Mouse (Mus musculus) stomach, embryonic 15.5 days (tissue): Measurements from ENCODE around the gene Bmpr1a. TPM values are rescaled to one million over a fixed set of nuclear protein-coding genes. Genes with fewer than 3 reads are reported as not detected.

Source experiments
- ATAC-seq: fragments of 200-750 bp; cut with Nextera tagmentation; 2 replicates; pipeline ENCODE4 v1.8.0; 2017; ENCODE audit warnings: low read depth, moderate number of reproducible peaks, moderate TSS enrichment; ENCODE audit not compliant: insufficient read depth, low FRiP score
- H3K27ac ChIP-seq: fragments of 300-500 bp; sonication (generic); 2 replicates; pipeline ENCODE4 v1.5.1; 2015; ENCODE audit warnings: mild to moderate bottlenecking, inconsistent platforms
- H3K27me3 ChIP-seq: fragments of 300-500 bp; sonication (generic); replicated peaks from 2 replicates; pipeline ENCODE4 v1.6.1; 2015; ENCODE audit warnings: inconsistent platforms
- H3K36me3 ChIP-seq: fragments of 300-500 bp; sonication (generic); 2 replicates; pipeline ENCODE4 v1.6.1; 2015; ENCODE audit warnings: inconsistent platforms
- H3K4me1 ChIP-seq: fragments of 300-500 bp; sonication (generic); 2 replicates; pipeline ENCODE4 v1.6.1; 2015; ENCODE audit warnings: inconsistent platforms
- H3K4me2 ChIP-seq: fragments of 300-500 bp; sonication (generic); 2 replicates; pipeline ENCODE4 v1.6.1; 2015; ENCODE audit warnings: mild to moderate bottlenecking, inconsistent platforms
- H3K4me3 ChIP-seq: fragments of 300-500 bp; sonication (generic); replicated peaks from 2 replicates; pipeline ENCODE4 v1.5.1; 2015; ENCODE audit warnings: inconsistent platforms
- H3K9ac ChIP-seq: fragments of 300-500 bp; sonication (generic); 2 replicates; pipeline ENCODE4 v1.6.1; 2015; ENCODE audit warnings: inconsistent platforms
- H3K9me3 ChIP-seq: fragments of 300-500 bp; sonication (generic); 2 replicates; pipeline ENCODE4 v1.6.1; 2016; ENCODE audit warnings: inconsistent platforms
- WGBS: fragments of 180-500 bp; shearing (Covaris S2); methylation state at CpG from one replicate; pipeline ENCODE4 v1.1.7; 2015; 5-methylcytosine and 5-hydroxymethylcytosine counted together
- polyA plus RNA-seq: library from polyadenylated mRNA; unstranded; fragments of >200 nt; fragmentation: Nextera tagmentation; extraction: Ambion mirVana; gene quantifications from 2 replicates; pipeline ENCODE4 v1.2.1, GENCODE M21; 2015

The Bmpr1a gene
- polyA plus RNA-seq, 1 experiment from 2014 or later, result 47.1 TPM

- Histone ChIP-seq H3K36me3 (no peaks in the 10 kb centered on the region), H3K9ac (no peak overlapping the region), H3K27ac (peak overlapping the region; percentile 32; the same call in 1 of the 2 replicates), H3K27me3 (no peaks in the 10 kb centered on the region), H3K4me1 (peaks cover 16% of the 10 kb centered on the region), H3K4me2 (no peak overlapping the region), H3K9me3 (no peaks in the 10 kb centered on the region), H3K4me3 (no peak overlapping the region)
- ATAC-seq, result no peak
- WGBS, result 77% methylated on average over 5 of the region's 5 CpGs
These were observed 1.2 kb upstream of the Bmpr1a start for GRCm38 (mm10) chr14:34504377-34504776.

GRCm38 (mm10) chr14:34503759-34504158 is 618 bp upstream of the Bmpr1a start:
- no peaks in the 10 kb centered on the region for H3K36me3 ChIP-seq
- no peak for ATAC-seq
- peak overlapping the region; percentile 64; the same call in 1 of the 2 replicates for H3K4me2 ChIP-seq
- H3K27ac ChIP-seq, result peak overlapping the region; percentile 32; the same call in 1 of the 2 replicates
- H3K9ac ChIP-seq, result no peak overlapping the region
- H3K27me3 ChIP-seq, result no peaks in the 10 kb centered on the region
- H3K4me1 ChIP-seq, result peaks cover 13% of the 10 kb centered on the region
- no peak overlapping the region for H3K4me3 ChIP-seq
- 53% methylated on average over 6 of the region's 6 CpGs for WGBS
- no peaks in the 10 kb centered on the region for H3K9me3 ChIP-seq

- no peaks in the 10 kb centered on the region for H3K36me3 ChIP-seq
- H3K27ac ChIP-seq, result peak overlapping the region; percentile 97
- peak overlapping the region; percentile 64 for H3K4me2 ChIP-seq
- H3K9ac ChIP-seq, result peak overlapping the region; percentile 98
- no peaks in the 10 kb centered on the region for H3K27me3 ChIP-seq
- ATAC-seq, result peak; percentile 91
- peak overlapping the region; percentile 92 for H3K4me3 ChIP-seq
- WGBS, result under 1% methylated on average over 82 of the region's 115 CpGs
- H3K4me1 ChIP-seq, result peaks cover 6% of the 10 kb centered on the region; the same call in 1 of the 2 replicates
- H3K9me3 ChIP-seq, result no peaks in the 10 kb centered on the region
These were observed 441 bp downstream of the Bmpr1a start for GRCm38 (mm10) chr14:34502475-34503324.

- Histone ChIP-seq H3K36me3 (no peaks in the 10 kb centered on the region), H3K9me3 (no peaks in the 10 kb centered on the region), H3K4me3 (peak overlapping the region; percentile 92), H3K27ac (peak overlapping the region; percentile 97), H3K27me3 (no peaks in the 10 kb centered on the region), H3K4me2 (peak overlapping the region; percentile 64), H3K4me1 (peaks cover 6% of the 10 kb centered on the region; the same call in 1 of the 2 replicates), H3K9ac (peak overlapping the region; percentile 98)
- WGBS, result under 1% methylated on average over 77 of the region's 77 CpGs
- ATAC-seq, result peak; percentile 13; the same call in 1 of the 2 replicates
These were observed 1.2 kb downstream of the Bmpr1a start for GRCm38 (mm10) chr14:34501804-34502474.

- Histone ChIP-seq H3K27me3 (no peaks in the 10 kb centered on the region), H3K36me3 (no peaks in the 10 kb centered on the region), H3K27ac (peak overlapping the region; percentile 97), H3K4me1 (peaks cover 6% of the 10 kb centered on the region; the same call in 1 of the 2 replicates), H3K9ac (peak overlapping the region; percentile 98; the same call in 1 of the 2 replicates), H3K4me2 (peak overlapping the region; percentile 64), H3K4me3 (peak overlapping the region; percentile 92), H3K9me3 (no peaks in the 10 kb centered on the region)
- ATAC-seq, result no peak
- WGBS, result under 1% methylated on average over 16 of the region's 16 CpGs
These were observed 1.7 kb downstream of the Bmpr1a start for GRCm38 (mm10) chr14:34501447-34501803.

- WGBS, result 6% methylated on average over 4 of the region's 4 CpGs
- H3K9me3 ChIP-seq, result no peaks in the 10 kb centered on the region
- H3K4me2 ChIP-seq, result peak overlapping the region; percentile 64
- H3K9ac ChIP-seq, result no peak overlapping the region
- no peaks in the 10 kb centered on the region for H3K36me3 ChIP-seq
- peak overlapping the region; percentile 92; the same call in 1 of the 2 replicates for H3K4me3 ChIP-seq
- no peak overlapping the region for H3K27ac ChIP-seq
- no peaks in the 10 kb centered on the region for H3K27me3 ChIP-seq
- ATAC-seq, result no peak
- peaks cover 6% of the 10 kb centered on the region; the same call in 1 of the 2 replicates for H3K4me1 ChIP-seq
These were observed 2.8 kb downstream of the Bmpr1a start for GRCm38 (mm10) chr14:34500309-34500708.

GRCm38 (mm10) chr14:34499664-34500063 is 3.5 kb downstream of the Bmpr1a start:
- WGBS, result 55% methylated on average over 4 of the region's 4 CpGs
- peaks cover 6% of the 10 kb centered on the region; the same call in 1 of the 2 replicates for H3K4me1 ChIP-seq
- H3K4me3 ChIP-seq, result no peak overlapping the region
- H3K27me3 ChIP-seq, result no peaks in the 10 kb centered on the region
- peak overlapping the region; percentile 64 for H3K4me2 ChIP-seq
- H3K27ac ChIP-seq, result no peak overlapping the region
- no peaks in the 10 kb centered on the region for H3K9me3 ChIP-seq
- no peak for ATAC-seq
- no peaks in the 10 kb centered on the region for H3K36me3 ChIP-seq
- H3K9ac ChIP-seq, result no peak overlapping the region

GRCm38 (mm10) chr14:34497346-34497745 is 5.8 kb downstream of the Bmpr1a start:
- Histone ChIP-seq H3K9ac (no peak overlapping the region), H3K9me3 (no peaks in the 10 kb centered on the region), H3K27me3 (no peaks in the 10 kb centered on the region), H3K4me3 (no peak overlapping the region), H3K27ac (no peak overlapping the region), H3K4me2 (no peak overlapping the region), H3K36me3 (no peaks in the 10 kb centered on the region), H3K4me1 (peaks cover 4% of the 10 kb centered on the region; the same call in 1 of the 2 replicates)
- ATAC-seq, result no peak
- WGBS, result 51% methylated on average over 3 of the region's 3 CpGs

GRCm38 (mm10) chr14:34493682-34494081 is 9.5 kb downstream of the Bmpr1a start:
- no peak overlapping the region for H3K4me2 ChIP-seq
- H3K4me1 ChIP-seq, result no peaks in the 10 kb centered on the region
- ATAC-seq, result no peak
- no peaks in the 10 kb centered on the region for H3K27me3 ChIP-seq
- no peaks in the 10 kb centered on the region for H3K36me3 ChIP-seq
- 89% methylated on average over 3 of the region's 3 CpGs for WGBS
- H3K4me3 ChIP-seq, result no peak overlapping the region
- no peak overlapping the region for H3K27ac ChIP-seq
- H3K9me3 ChIP-seq, result no peaks in the 10 kb centered on the region
- no peak overlapping the region for H3K9ac ChIP-seq

GRCm38 (mm10) chr14:34492688-34493087 is 10.5 kb downstream of the Bmpr1a start:
- ATAC-seq, result no peak
- H3K27ac ChIP-seq, result no peak overlapping the region
- H3K9me3 ChIP-seq, result no peaks in the 10 kb centered on the region
- H3K27me3 ChIP-seq, result no peaks in the 10 kb centered on the region
- 82% methylated on average over 2 of the region's 2 CpGs for WGBS
- H3K4me1 ChIP-seq, result no peaks in the 10 kb centered on the region
- no peak overlapping the region for H3K4me3 ChIP-seq
- H3K9ac ChIP-seq, result no peak overlapping the region
- no peak overlapping the region for H3K4me2 ChIP-seq
- H3K36me3 ChIP-seq, result no peaks in the 10 kb centered on the region

GRCm38 (mm10) chr14:34490965-34491364 is 12.2 kb downstream of the Bmpr1a start:
- H3K9me3 ChIP-seq, result no peaks in the 10 kb centered on the region
- H3K4me3 ChIP-seq, result no peak overlapping the region
- no peaks in the 10 kb centered on the region for H3K27me3 ChIP-seq
- WGBS, result 47% methylated on average over 1 of the region's 1 CpGs
- no peaks in the 10 kb centered on the region for H3K4me1 ChIP-seq
- no peak overlapping the region for H3K9ac ChIP-seq
- H3K4me2 ChIP-seq, result no peak overlapping the region
- ATAC-seq, result no peak
- H3K27ac ChIP-seq, result no peak overlapping the region
- no peaks in the 10 kb centered on the region for H3K36me3 ChIP-seq

GRCm38 (mm10) chr14:34489928-34490327 is 13.2 kb downstream of the Bmpr1a start:
- Histone ChIP-seq H3K4me1 (no peaks in the 10 kb centered on the region), H3K9ac (no peak overlapping the region), H3K27me3 (no peaks in the 10 kb centered on the region), H3K27ac (no peak overlapping the region), H3K4me2 (no peak overlapping the region), H3K36me3 (no peaks in the 10 kb centered on the region), H3K9me3 (no peaks in the 10 kb centered on the region), H3K4me3 (no peak overlapping the region)
- ATAC-seq, result no peak
- WGBS, result 65% methylated on average over 2 of the region's 2 CpGs
